Mouse (Mus musculus): ENCODE measurements around the gene Grap2.

DNA sequence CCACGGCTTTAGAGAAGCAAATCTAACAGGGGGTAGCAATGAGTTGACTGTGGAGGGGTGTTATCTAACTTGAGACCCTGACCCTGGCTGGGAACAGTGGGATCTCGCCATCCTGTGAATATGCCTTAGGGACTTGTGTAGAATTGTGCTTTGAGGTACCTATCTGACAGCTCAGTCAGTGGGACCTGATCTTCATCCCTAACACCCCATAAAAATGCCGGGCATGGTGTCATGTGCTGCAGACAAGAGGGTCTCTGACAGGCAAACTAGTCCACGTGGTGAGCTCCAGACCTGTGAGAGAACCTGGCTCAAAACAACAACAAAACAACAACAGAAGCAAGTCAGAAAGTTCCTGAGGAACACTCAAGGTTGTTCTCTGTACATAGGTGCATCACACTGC, 27.4 kb downstream of the Grap2 start:
- TF ChIP-seq POLR2A (IDR thresholded peaks at IDR 0.05; ENCODE audit: borderline replicate concordance, insufficient read depth, low read length) (no peak), CTCF (IDR thresholded peaks at IDR 0.05; ENCODE audit: borderline replicate concordance, insufficient read depth, low read depth, low read length) (no peak)
